Mouse (Mus musculus): Measurements from ENCODE around the gene Msmp. TPM values are rescaled to one million over a fixed set of nuclear protein-coding genes. Genes with fewer than 3 reads are reported as not detected.
"Not testable (repeated sequence)": the region's sequence is repeated elsewhere in the genome, so short reads cannot be mapped to it uniquely, and the experiment has no call there.

The Msmp gene
- total RNA-seq, 2 experiments from 2014 or later = 0.60 TPM; not detected in 1

DNA sequence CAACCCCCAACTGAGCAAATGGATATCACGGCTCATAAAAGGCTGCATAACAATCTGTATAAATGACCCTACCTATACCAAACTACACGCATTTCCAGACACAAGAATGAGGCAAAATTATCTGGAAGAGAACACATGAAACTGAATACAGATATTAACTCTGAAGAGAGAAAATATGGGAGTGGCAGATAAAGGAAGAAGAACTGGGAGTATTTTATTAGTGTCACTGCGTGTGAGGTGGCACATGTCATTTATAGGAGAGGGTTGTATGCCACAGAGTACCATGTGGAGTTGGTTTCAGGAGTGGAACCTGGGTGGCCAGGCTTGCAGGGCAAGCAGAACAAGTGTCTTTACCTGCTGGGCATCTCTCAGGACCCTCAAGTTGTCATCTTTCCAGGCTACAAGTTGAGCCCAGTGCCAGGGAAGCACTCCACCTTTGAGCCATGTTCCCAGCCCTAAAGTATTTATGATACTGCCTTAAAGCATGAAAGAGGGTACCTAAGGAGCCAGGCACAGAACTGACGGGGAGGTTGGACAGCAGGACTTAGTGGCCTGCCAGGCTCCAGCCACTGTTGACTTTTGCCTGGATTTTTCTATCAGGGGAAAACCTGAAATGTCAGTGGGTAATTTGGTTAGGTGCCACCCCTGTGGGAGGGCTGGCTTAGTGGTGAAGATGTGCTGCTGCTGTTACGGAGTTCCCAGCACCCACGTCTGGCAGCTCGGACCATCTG is 14.5 kb upstream of the Msmp start:
- intact Hi-C loops (cut with DNase I) = no loop called here
- DNase-seq (ENCODE audit: low spot score) = no peak

GRCm38 (mm10) chr4:43598200-43598599 is 13.9 kb upstream of the Msmp start:
- DNase-seq (ENCODE audit: low spot score) = no peak
- intact Hi-C loops (cut with DNase I) = no loop called here

GRCm38 (mm10) chr4:43596597-43596996 is 12.3 kb upstream of the Msmp start:
- intact Hi-C loops (cut with DNase I); DNase-seq (ENCODE audit: low spot score): not testable (repeated sequence)

GRCm38 (mm10) chr4:43593453-43593852 is 9.2 kb upstream of the Msmp start:
- DNase-seq (ENCODE audit: low spot score) = no peak
- intact Hi-C loops (cut with DNase I) = no loop called here

DNA sequence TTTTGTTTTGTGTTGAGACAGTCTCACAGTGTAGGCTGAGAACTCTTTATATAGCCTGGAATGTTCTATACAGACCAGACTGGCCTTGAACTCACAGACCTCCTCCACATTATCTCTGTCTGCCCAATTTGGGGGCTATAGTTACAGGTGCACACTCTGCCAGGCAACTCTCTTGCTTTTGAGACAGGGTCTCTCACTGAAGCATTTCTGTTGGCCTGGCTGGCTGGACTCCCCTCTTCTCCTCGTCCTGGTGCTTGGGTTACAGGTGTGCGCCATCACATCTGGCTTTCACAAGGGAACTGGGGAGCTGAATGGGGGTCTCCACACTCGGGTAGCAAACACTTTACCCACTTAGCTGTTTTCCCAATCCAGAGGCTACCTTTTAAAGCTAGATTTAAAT is 7.7 kb upstream of the Msmp start:
- intact Hi-C loops (cut with DNase I) = no loop called here
- DNase-seq (ENCODE audit: low spot score) = no peak

- intact Hi-C loops (cut with DNase I) = no loop called here
- no peak for DNase-seq (ENCODE audit: low spot score)
Observed at GRCm38 (mm10) chr4:43591543-43591942, 7.2 kb upstream of the Msmp start.

DNA sequence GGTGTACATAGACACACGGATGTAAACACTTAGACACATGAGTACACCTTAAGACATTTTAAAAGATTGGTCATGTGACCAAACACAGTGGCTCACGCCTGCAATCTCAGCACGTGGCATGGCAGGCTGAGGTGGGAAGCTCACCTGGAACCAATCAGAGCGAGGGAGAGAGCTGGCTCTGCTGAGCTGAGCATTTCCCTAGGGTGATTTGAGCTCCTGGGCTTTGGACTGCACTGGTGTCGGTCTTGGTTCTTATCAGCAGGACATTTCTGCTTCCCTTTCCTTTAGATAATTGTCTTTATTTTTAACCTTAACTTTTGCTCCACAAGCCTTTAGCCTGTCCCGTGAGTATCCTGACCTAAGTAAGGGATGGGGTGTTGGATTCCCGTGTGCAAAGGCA is 3.4 kb upstream of the Msmp start:
- DNase-seq (ENCODE audit: low spot score) = no peak
- intact Hi-C loops (cut with DNase I) = no loop called here

- DNase-seq (ENCODE audit: low spot score) = peak; percentile 58
- intact Hi-C loops (cut with DNase I) = no loop called here
Observed at GRCm38 (mm10) chr4:43586411-43586810, 2.1 kb upstream of the Msmp start.

GRCm38 (mm10) chr4:43585682-43586081 is 1.4 kb upstream of the Msmp start:
- no peak for DNase-seq (ENCODE audit: low spot score)
- intact Hi-C loops (cut with DNase I) = no loop called here

DNA sequence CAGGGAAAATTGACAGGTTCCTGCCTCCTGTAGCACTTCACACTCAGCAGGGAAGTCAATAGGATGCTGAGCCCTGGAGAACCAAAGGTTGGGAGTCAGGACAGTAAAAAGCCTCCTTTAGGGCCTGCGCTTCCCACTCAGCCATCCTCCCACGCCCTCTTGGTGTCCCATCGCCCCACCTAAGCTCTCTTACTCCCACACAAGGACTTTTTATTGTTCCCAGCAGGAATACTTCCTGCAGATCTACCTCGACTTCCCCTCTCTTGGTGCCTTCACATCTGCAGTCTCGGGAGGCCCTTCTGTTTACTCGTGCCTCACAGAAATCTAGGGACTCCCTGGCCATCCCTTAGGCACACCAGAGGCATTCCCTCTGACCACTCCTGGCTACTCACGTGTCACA is 873 bp downstream of the Msmp start:
- intact Hi-C loops (cut with DNase I) = no loop called here
- DNase-seq (ENCODE audit: low spot score) = no peak

DNA sequence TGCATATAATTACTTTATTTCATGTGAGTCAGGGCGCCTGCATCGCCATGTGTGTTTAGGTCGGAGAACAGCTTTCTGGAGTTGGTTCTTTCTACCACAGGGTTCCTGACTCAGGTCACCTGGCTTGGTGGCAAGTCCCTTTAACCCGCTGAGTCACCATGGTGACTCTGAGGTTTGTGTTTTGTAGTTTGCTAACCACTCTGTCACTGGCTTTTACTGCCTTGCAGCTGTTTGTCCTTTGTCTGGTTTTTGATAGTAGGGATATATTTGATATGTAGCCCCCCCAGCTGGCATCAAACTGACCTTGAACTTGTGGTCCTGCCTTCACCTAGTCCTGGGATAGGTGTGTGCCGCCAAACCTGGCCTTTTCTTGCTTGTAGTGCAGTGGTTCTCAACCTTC is 2.1 kb downstream of the Msmp start:
- intact Hi-C loops (cut with DNase I) = no loop called here
- DNase-seq (ENCODE audit: low spot score) = no peak

- no peak for DNase-seq (ENCODE audit: low spot score)
- intact Hi-C loops (cut with DNase I) = no loop called here
Observed at GRCm38 (mm10) chr4:43581381-43581780, 2.9 kb downstream of the Msmp start.

- no peak for DNase-seq (ENCODE audit: low spot score)
- intact Hi-C loops (cut with DNase I) = no loop called here
Observed at GRCm38 (mm10) chr4:43580721-43581120, 3.6 kb downstream of the Msmp start.

DNA sequence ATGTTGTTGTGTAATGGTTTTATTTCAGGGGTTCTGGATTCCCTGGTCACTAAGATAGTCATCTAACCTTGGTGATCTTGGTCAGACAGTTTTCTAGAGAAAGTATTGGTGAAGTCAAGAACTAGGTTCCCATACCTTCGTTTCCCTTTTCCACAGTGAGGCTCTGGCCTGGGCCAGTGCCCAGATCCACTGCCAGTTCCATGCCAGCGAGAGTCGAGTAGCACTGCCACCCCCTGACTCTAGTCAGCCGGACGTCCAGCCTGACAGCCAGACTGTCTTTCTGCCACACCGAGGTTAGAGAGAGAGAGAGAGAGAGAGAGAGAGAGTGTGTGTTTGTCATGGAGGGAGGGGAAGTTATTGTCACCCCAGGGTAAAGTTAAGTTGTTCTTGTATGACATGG is 4.6 kb downstream of the Msmp start:
- intact Hi-C loops (cut with DNase I) = loop anchor here (5.0 kb wide), 2 partner anchors 47 to 53 kb away; partner anchors contain the start of gene Npr2
- DNase-seq (ENCODE audit: low spot score) = no peak

GRCm38 (mm10) chr4:43579256-43579655 is 5.0 kb downstream of the Msmp start:
- intact Hi-C loops (cut with DNase I) = loop anchor here (5.0 kb wide), 2 partner anchors 47 to 53 kb away; partner anchors contain the start of gene Npr2

DNA sequence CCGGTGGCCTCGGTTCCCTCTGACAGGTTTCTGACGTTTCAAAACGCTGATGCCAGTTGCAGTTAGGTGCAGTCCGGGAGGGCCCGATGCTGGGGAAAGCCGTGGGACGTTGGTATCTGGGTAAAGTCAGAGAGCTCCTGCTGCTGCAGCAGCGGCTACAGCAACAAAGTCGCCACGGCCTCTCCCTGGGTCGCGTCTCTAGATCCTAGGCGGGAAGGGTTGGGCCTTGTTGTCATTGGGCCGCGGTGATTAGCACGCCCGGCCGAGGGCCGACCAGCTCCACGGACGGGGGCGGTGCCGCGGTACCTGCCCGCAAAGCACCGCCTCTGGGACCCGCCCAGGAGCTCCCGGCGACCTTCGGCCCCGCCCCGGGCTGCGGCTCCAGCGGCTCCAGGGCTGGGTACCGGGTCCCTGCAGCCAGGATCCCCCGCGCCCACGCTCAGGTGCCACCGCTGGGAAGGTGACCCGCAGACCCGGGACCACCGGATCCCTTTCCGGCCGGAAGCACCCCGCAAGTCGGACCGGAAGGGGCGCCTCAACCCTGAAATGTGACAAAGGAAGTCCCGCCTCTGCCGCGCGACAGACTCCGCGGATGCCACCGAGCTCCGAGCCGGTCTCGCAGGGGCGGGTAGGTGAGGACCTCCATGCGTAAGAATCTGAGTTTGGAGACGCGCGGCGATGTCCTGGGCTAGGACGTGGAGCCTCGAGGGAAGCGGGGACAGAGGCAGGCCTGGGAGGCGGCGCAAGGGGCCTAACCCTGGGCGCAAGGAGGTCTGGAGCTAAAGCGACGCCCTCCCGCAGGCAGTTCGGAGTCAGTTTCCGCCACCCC is 5.7 kb downstream of the Msmp start, which contains the start of the genes Rgp1 and Gba2:
Rgp1 (plus strand) TSS at position 340 of the 829 bp plus-strand sequence.
Gba2 (minus strand) TSS at position 498 of the 829 bp plus-strand sequence.
- intact Hi-C loops (cut with DNase I) = loop anchor here (5.0 kb wide), 2 partner anchors 46 to 54 kb away; partner anchors contain the start of gene Npr2
- peak; percentile 84 for DNase-seq (ENCODE audit: low spot score)

More at GRCm38 (mm10) chr4:43579256-43579655, 5.0 kb downstream of the Msmp start:
- DNase-seq (ENCODE audit: low spot score) = no peak

DNA sequence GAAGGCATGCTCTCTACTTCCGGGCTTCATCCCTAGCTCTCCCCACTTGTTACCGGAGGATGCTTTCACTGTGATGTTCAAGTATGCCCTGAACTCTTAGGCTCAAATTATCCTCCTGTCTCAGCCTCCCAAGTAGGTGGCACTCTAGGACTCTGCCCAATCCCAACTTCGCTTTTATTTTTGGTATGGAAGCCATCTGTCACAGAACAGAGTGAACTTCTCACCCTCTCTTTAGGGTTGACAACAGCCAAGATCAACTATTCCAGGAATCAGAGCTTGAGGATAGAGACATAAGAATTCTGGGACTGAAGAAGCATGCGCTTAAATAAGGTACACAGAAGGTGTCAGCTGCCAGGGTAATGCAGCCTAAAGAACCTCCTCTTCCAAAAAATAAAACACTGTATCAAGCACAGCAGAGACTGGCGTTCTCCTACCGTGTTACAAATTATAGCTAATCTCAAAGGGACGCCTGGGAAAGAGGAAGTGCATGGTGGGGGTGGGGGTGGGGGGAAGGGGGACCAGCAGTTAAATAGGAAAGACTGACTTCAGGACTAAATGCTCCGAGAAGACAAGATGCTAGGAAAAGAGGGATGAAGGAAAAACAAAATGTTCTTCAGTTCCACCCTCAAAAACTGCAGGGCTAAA is 6.9 kb downstream of the Msmp start:
- DNase-seq (ENCODE audit: low spot score) = no peak
- intact Hi-C loops (cut with DNase I) = loop anchor here (5.0 kb wide), 2 partner anchors 45 to 55 kb away; partner anchors contain the start of gene Npr2

DNA sequence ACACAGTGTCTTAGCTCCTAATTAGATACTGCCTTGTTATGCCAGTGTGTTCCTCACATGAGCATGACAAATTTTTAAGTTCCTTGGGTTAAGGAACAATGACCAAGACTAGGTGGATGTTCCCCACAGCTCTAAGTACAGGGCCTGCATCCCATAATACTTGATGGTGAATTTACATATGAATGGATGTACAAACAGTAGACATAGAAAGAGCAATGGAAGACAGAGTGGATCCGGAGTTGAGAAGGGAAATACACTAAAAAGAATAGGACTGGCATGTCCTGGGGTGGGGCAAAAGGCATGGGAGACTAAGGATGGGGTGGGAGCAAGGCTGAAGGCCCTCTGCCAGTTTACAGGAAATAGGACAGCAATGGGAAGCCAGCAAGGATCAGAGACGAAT is 8.9 kb downstream of the Msmp start:
- intact Hi-C loops (cut with DNase I) = loop anchor here (5.0 kb wide), 2 partner anchors 43 to 57 kb away; partner anchors contain the start of gene Npr2
- no peak for DNase-seq (ENCODE audit: low spot score)

DNA sequence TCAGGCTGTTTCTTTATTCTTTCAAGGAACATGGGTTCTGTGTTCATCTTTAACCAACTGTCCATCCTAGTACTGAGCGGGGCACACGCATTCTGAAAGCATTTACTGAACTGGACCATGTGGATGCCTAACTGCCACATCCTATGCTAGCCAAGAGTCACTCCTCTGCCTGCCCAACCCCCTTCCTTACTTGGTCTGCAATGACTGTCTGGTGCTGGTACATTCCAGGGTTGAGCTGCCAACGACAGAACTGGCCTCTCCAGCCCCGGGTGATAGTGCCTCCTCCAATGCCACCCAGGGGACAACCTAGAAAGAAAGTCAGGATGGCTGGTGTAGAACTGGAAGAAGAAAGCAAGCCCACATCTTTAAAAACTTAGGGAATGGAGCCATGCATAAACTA is 10.7 kb downstream of the Msmp start:
- DNase-seq (ENCODE audit: low spot score) = no peak
- intact Hi-C loops (cut with DNase I) = no loop called here

DNA sequence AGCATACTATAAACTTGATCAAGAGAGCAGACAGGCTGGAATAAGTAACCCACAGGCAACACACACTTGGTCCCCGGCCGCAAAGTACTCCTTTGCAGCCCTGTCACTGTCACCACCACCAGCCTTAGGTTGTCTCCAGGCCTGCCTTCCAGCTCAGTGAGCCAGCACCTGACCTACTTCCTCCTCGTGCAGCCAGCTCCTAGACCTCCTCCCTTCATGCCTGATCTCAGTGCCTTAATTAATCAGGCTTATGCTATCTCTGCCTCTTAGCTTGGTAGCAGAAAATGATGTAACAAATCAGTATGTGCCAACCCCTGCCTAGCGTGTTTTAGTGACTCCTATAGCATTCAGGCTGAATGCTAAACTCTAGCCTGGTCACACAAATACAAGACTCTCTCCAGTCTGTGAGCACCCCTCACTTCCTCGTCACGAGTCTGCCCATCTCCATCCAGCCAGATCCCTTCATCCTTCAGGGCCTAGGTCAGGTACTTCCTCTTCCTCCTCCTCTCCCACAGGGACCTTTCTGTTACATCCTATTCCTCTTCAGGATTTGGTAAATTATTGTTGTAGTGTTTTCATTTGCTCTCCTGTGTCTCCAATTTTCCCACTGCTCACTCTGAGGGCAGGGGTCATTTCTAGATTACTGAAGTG is 12.8 kb downstream of the Msmp start:
- intact Hi-C loops (cut with DNase I) = no loop called here
- DNase-seq (ENCODE audit: low spot score) = no peak
